Mouse (Mus musculus): ENCODE data around the gene Telo2.
A peak's percentile ranks its signal among the peaks of the same experiment; 100 is the strongest.

DNA sequence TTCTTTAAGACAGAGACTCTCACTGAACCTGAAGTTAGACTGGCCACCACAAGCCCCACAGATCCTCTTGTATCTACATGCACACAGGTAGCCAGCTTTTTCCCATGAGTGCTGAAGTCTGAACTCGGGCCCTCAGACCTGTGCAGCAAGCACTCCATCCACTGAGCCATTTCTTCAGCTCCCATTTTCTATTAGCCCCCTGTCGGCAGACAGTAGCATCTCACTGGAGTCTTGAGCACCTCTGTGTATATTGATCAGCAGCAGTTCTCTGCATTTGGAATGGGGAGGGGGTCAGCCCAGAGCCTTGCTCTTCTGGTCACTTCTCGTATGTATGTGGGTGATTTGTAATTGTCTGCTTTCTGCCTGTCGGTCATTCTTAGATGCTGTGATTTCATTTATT, 24.2 kb upstream of the Telo2 start:
- TF ChIP-seq EP300 (optimal IDR thresholded peaks at IDR 0.05) (no peak), CTCF (IDR thresholded peaks at IDR 0.05; ENCODE audit: low read depth) (peak; percentile 65)
